Mouse (Mus musculus): ENCODE data around the gene Cxcl1. TPM values are rescaled to one million over a fixed set of nuclear protein-coding genes. Genes with fewer than 3 reads are reported as not detected.

Gene Cxcl1
- total and polyA plus RNA-seq, 2 experiments from 2014 or later, result 0.78 TPM; not detected in 1

DNA sequence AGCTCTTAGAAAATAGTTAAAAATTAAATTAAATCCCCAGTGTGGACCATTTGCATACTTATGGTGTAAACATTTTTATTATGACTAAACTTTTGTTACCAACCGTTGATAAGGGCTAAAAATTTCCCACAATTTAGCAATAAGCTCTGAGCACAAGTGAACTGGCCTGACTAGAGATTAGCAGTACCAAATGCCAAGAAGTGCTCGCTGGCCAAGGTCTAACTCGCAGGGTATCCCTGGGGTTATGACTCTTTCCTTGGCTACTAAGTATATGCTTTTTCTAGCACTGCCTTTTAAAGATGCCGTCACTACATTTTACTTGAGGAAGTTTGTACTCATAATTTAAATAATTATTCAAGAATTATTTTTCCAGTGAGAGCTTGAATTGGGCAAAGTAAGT, 10.0 kb upstream of the Cxcl1 start:
- Histone ChIP-seq H3K27ac (ENCODE audit: low read depth, low read length) (no peak overlapping the region), H3K4me2 (ENCODE audit: low read depth, low read length, poor library complexity, severe bottlenecking) (no peak overlapping the region), H3K4me1 (ENCODE audit: insufficient read depth, low read length) (no peaks in the 10 kb centered on the region), H3K36me3 (ENCODE audit: insufficient read depth, low read length) (no peaks in the 10 kb centered on the region), H3K9me3 (ENCODE audit: low read length) (no peaks in the 10 kb centered on the region), H3K27me3 (ENCODE audit: insufficient read depth, low read length) (no peaks in the 10 kb centered on the region), H3K9ac (replicated peaks; ENCODE audit: low read length, poor library complexity, severe bottlenecking) (no peak overlapping the region), H3K4me3 (ENCODE audit: low read depth, low read length) (no peak overlapping the region)
- ATAC-seq (ENCODE audit: low FRiP score), result no peak
- TF ChIP-seq CTCF (IDR thresholded peaks at IDR 0.05), result no peak
- WGBS, result 88% methylated on average over 4 of the region's 4 CpGs
- no peak for DNase-seq (ENCODE audit: low spot score)

DNA sequence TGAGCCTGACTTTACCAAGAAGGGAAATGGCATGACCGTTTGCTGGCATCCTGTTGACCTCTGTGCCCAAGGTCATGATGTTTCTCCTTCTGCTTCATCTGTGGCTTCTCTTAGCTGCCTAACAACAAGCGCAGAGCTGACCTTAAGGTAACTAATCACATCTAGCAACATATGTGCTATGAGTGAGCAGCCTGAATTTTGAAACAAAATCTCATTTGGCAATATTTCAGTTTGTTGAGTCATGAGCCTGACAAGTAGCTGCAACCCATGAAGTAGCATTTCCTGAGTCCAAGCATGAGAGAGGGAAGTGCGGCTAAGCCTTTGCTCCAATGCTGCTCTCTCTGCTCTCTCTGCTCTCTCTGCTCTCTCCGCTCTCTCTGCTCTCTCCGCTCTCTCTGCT, 9.4 kb upstream of the Cxcl1 start:
- TF ChIP-seq CTCF (IDR thresholded peaks at IDR 0.05), result no peak
- WGBS, result 92% methylated on average over 5 of the region's 5 CpGs

DNA sequence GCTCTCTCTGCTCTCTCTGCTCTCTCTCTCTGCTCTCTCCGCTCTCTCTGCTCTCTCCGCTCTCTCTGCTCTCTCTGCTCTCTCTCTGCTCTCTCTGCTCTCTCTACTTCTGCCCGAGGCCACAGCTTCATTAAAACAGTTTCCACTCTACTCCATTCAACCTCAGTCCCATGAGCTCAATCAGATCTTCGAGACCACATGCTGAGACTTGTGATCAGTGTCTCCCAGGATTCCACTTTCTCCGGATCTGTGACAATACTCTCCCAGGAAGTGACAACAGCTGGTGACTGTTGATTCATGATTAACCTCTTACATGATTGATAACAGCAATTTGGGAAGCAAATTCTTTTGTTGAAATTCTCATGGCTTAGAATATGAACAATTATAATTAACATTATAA, 8.9 kb upstream of the Cxcl1 start:
- no peak overlapping the region for H3K9ac ChIP-seq (replicated peaks; ENCODE audit: low read length, poor library complexity, severe bottlenecking)
- no peaks in the 10 kb centered on the region for H3K4me1 ChIP-seq (ENCODE audit: insufficient read depth, low read length)
- H3K4me3 ChIP-seq (ENCODE audit: low read depth, low read length), result no peak overlapping the region
- DNase-seq (ENCODE audit: low spot score) (no peak), ATAC-seq (ENCODE audit: low FRiP score) (no peak)
- WGBS, result 78% methylated on average over 5 of the region's 5 CpGs
- H3K36me3 ChIP-seq (ENCODE audit: insufficient read depth, low read length), result no peaks in the 10 kb centered on the region
- no peak for TF ChIP-seq CTCF (IDR thresholded peaks at IDR 0.05)
- no peak overlapping the region for H3K27ac ChIP-seq (ENCODE audit: low read depth, low read length)
- H3K9me3 ChIP-seq (ENCODE audit: low read length), result no peaks in the 10 kb centered on the region
- no peak overlapping the region for H3K4me2 ChIP-seq (ENCODE audit: low read depth, low read length, poor library complexity, severe bottlenecking)
- no peaks in the 10 kb centered on the region for H3K27me3 ChIP-seq (ENCODE audit: insufficient read depth, low read length)

More for the DNA sequence above, 9.4 kb upstream of the Cxcl1 start:
- Histone ChIP-seq H3K36me3 (ENCODE audit: insufficient read depth, low read length) (no peaks in the 10 kb centered on the region), H3K4me2 (ENCODE audit: low read depth, low read length, poor library complexity, severe bottlenecking) (no peak overlapping the region), H3K9ac (replicated peaks; ENCODE audit: low read length, poor library complexity, severe bottlenecking) (no peak overlapping the region), H3K4me1 (ENCODE audit: insufficient read depth, low read length) (no peaks in the 10 kb centered on the region), H3K9me3 (ENCODE audit: low read length) (no peaks in the 10 kb centered on the region), H3K4me3 (ENCODE audit: low read depth, low read length) (no peak overlapping the region), H3K27ac (ENCODE audit: low read depth, low read length) (no peak overlapping the region), H3K27me3 (ENCODE audit: insufficient read depth, low read length) (no peaks in the 10 kb centered on the region)
- no peak for ATAC-seq (ENCODE audit: low FRiP score)
- DNase-seq (ENCODE audit: low spot score), result no peak

DNA sequence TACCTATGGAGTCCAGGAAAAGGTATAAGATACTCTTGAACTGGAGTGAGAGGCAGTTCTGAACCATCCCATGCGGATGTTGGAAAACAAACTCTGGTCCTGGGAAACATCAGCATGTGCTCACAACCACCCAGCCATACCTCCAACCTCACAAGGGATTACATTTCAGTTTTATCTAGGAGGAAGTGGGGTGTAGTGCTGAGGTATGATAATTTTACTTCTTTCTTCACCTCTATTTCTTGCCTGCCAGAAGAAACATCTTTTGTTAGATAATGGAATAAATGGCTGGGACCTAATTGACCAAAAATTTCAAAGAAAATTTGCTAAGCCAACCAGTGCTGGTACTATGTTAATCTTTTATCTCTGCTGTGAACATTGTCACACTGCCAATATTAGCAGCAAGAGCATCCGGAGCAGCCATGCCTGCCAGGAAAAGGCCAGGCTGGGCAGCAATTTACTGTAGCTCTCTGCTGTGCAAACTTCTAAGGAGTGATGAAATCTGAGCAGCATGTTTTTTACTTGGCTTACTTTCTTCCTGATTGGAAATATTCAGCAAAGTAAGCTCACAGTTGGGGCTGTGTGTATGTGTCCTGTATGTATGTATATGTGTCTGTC, 6.3 kb upstream of the Cxcl1 start:
- no peak for ATAC-seq (ENCODE audit: low FRiP score)
- peak; percentile 48 for DNase-seq (ENCODE audit: low spot score)

DNA sequence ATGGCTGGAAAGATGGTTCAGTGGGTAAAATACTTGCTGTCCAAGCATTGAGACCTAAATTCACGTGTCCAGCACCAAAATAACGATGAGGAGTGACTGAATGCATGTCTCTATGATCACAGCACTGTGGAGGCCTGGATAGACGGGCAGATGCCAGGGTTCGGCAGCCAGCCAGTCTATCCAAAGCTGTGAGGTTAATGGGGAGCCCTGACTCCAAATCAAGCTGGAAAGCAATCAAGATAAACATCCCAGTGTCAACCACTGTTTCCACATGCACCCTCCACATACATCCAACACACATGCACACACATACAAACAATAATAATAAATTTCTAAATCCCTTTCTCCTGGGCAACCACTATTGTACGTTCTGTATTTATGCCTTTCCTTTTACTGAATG, 2.4 kb upstream of the Cxcl1 start:
- H3K27ac ChIP-seq (ENCODE audit: low read depth, low read length), result no peak overlapping the region
- H3K4me1 ChIP-seq (ENCODE audit: insufficient read depth, low read length), result no peaks in the 10 kb centered on the region
- DNase-seq (ENCODE audit: low spot score) (no peak), ATAC-seq (ENCODE audit: low FRiP score) (no peak)
- H3K4me3 ChIP-seq (ENCODE audit: low read depth, low read length), result no peak overlapping the region
- no peaks in the 10 kb centered on the region for H3K36me3 ChIP-seq (ENCODE audit: insufficient read depth, low read length)
- 80% methylated on average over 5 of the region's 5 CpGs for WGBS
- no peak for TF ChIP-seq CTCF (IDR thresholded peaks at IDR 0.05)
- no peaks in the 10 kb centered on the region for H3K27me3 ChIP-seq (ENCODE audit: insufficient read depth, low read length)
- no peak overlapping the region for H3K4me2 ChIP-seq (ENCODE audit: low read depth, low read length, poor library complexity, severe bottlenecking)
- no peaks in the 10 kb centered on the region for H3K9me3 ChIP-seq (ENCODE audit: low read length)
- no peak overlapping the region for H3K9ac ChIP-seq (replicated peaks; ENCODE audit: low read length, poor library complexity, severe bottlenecking)

More for the DNA sequence above, 6.3 kb upstream of the Cxcl1 start:
- no peaks in the 10 kb centered on the region for H3K36me3 ChIP-seq (ENCODE audit: insufficient read depth, low read length)
- WGBS, result 67% methylated on average over 2 of the region's 2 CpGs
- no peaks in the 10 kb centered on the region for H3K9me3 ChIP-seq (ENCODE audit: low read length)
- H3K27me3 ChIP-seq (ENCODE audit: insufficient read depth, low read length), result no peaks in the 10 kb centered on the region
- H3K4me3 ChIP-seq (ENCODE audit: low read depth, low read length), result no peak overlapping the region
- no peak overlapping the region for H3K27ac ChIP-seq (ENCODE audit: low read depth, low read length)
- no peak overlapping the region for H3K4me2 ChIP-seq (ENCODE audit: low read depth, low read length, poor library complexity, severe bottlenecking)
- no peak for TF ChIP-seq CTCF (IDR thresholded peaks at IDR 0.05)
- no peak overlapping the region for H3K9ac ChIP-seq (replicated peaks; ENCODE audit: low read length, poor library complexity, severe bottlenecking)
- no peaks in the 10 kb centered on the region for H3K4me1 ChIP-seq (ENCODE audit: insufficient read depth, low read length)

DNA sequence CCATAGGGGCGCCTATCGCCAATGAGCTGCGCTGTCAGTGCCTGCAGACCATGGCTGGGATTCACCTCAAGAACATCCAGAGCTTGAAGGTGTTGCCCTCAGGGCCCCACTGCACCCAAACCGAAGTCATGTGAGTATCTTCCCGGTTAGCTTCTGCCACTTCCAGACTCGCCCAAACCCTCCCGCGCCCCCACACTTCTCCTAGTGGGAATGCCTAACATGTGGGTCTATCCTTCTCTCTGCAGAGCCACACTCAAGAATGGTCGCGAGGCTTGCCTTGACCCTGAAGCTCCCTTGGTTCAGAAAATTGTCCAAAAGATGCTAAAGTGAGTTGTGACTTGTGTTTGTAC, 398 bp downstream of the Cxcl1 start:
- TF ChIP-seq CTCF (IDR thresholded peaks at IDR 0.05), result 0 out of 2 replicates have a peak, but pooled peaks have one; percentile 18
- no peaks in the 10 kb centered on the region for H3K4me1 ChIP-seq (ENCODE audit: insufficient read depth, low read length)
- H3K4me3 ChIP-seq (ENCODE audit: low read depth, low read length), result peak overlapping the region; percentile 54
- no peak overlapping the region for H3K27ac ChIP-seq (ENCODE audit: low read depth, low read length)
- 26% methylated on average over 10 of the region's 10 CpGs for WGBS
- H3K4me2 ChIP-seq (ENCODE audit: low read depth, low read length, poor library complexity, severe bottlenecking), result peak overlapping the region; percentile 96
- DNase-seq (ENCODE audit: low spot score) (no peak), ATAC-seq (ENCODE audit: low FRiP score) (0 out of 2 replicates have a peak, but pooled peaks have one; percentile 7)
- H3K36me3 ChIP-seq (ENCODE audit: insufficient read depth, low read length), result no peaks in the 10 kb centered on the region
- no peaks in the 10 kb centered on the region for H3K27me3 ChIP-seq (ENCODE audit: insufficient read depth, low read length)
- no peaks in the 10 kb centered on the region for H3K9me3 ChIP-seq (ENCODE audit: low read length)
- H3K9ac ChIP-seq (replicated peaks; ENCODE audit: low read length, poor library complexity, severe bottlenecking), result peak overlapping the region; percentile 54; the same call in 1 of the 2 replicates
